29 mouse cellular contexts compared by ENCODE assay signal in the genomic region with DNA sequence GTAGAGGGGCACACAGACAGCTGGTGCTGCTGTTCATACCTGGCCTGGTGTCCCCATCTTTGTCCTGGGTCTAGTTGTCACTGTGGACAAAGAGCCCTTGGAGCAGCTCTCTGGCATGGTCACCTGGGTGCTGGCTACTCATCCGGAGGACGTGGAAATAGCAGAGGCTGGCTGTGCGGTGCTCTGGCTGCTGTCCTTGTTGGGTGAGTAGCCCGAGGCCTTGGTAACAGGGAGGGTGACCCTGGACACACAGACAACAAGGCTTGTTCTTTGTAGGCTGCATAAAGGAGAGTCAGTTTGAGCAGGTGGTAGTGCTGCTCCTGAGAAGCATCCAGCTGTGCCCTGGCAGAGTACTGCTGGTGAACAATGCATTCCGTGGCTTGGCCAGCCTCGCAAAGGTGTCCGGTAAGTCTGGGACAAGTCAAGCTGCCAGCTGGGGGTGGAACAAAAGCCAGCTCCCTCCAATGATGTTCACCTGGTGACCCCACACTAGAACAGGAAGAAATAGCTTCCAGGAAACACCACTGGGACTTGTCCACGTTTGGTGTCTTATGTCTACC. TPM values are rescaled to one million over a fixed set of nuclear protein-coding genes. Genes with fewer than 3 reads are reported as not detected.
DNase-seq lines count a peak whose midpoint lies in the region; ATAC-seq and TF ChIP-seq lines count a peak whose summit lies in the region.
"Had no signal": no experiment of that assay in that cellular context is flagged by ENCODE, and none has a peak within 500 bp of the region (broad histone marks: within the 10 kb centered on the region; RNA-seq: fewer than 3 reads in every experiment).

No protein-coding gene starts in this region.

- no peak overlapping the region for H3ac ChIP-seq in myocyte (ENCODE audit: control insufficient read depth, insufficient read length)

- no peak overlapping the region for H3K4me3 ChIP-seq in myocyte
- H3K4me3 ChIP-seq in midbrain, postnatal 0 days (ENCODE audit: low read depth, low read length): no peak overlapping the region
- H3K4me3 ChIP-seq: embryonic facial prominence, embryonic 15.5 days; erythroblast, embryonic 14.5 days; forebrain, embryonic 10.5 days; heart, embryonic 13.5 days; hindbrain, embryonic 15.5 days had no signal

- peaks cover 15% of the 10 kb centered on the region for H3K36me3 ChIP-seq in myocyte (ENCODE audit: control insufficient read depth, insufficient read depth)
- peaks cover 52% of the 10 kb centered on the region for H3K36me3 ChIP-seq in midbrain, postnatal 0 days (ENCODE audit: insufficient read depth, low read length)

- ATAC-seq in cerebellum, adult (ENCODE audit: insufficient number of reproducible peaks, low FRiP score, low TSS enrichment): no peak
- no peak for ATAC-seq in midbrain, postnatal 0 days (ENCODE audit: low FRiP score)
- ATAC-seq: activated CD4-positive, CD25-positive, alpha-beta regulatory T cell, adult 4 months; forebrain, embryonic 14.5 days; intestine, embryonic 16.5 days; Patski had no signal

- H3K4me1 ChIP-seq in midbrain, postnatal 0 days (ENCODE audit: insufficient read depth, low read length): no peaks in the 10 kb centered on the region
- H3K4me1 ChIP-seq: embryonic facial prominence, embryonic 15.5 days; forebrain, embryonic 10.5 days; heart, embryonic 13.5 days; hindbrain, embryonic 15.5 days had no signal

- no peaks in the 10 kb centered on the region for H3K79me2 ChIP-seq in myocyte (ENCODE audit: control insufficient read depth, insufficient read depth)

- H3K27ac ChIP-seq in midbrain, postnatal 0 days (ENCODE audit: low read depth, low read length): no peak overlapping the region
- H3K27ac ChIP-seq: embryonic facial prominence, embryonic 15.5 days; forebrain, embryonic 10.5 days; heart, embryonic 13.5 days; hindbrain, embryonic 15.5 days had no signal

- WGBS in midbrain, postnatal 0 days: 88% methylated on average over 8 of the region's 8 CpGs

- peak; percentile 48 for DNase-seq in adrenal gland, postnatal 14 days
- no peak for DNase-seq in adrenal gland, adult 8-10 months
- peak; percentile 34 for DNase-seq in cerebellum, adult 18-20 months
- DNase-seq in brain, adult 2 months (ENCODE audit: low read depth, low spot score): peak; percentile 34
- DNase-seq in midbrain, postnatal 0 days (ENCODE audit: low spot score): no peak
- DNase-seq: embryo, embryonic 11 days; gastrocnemius, postnatal 36 days; heart, adult 11 months; heart, postnatal 36 days; kidney, adult 2 months had no signal

- H3K9me3 ChIP-seq in midbrain, postnatal 0 days (ENCODE audit: low read length): no peaks in the 10 kb centered on the region
- H3K9me3 ChIP-seq: embryonic facial prominence, embryonic 15.5 days; forebrain, embryonic 10.5 days; heart, embryonic 13.5 days; hindbrain, embryonic 15.5 days had no signal

- no peaks in the 10 kb centered on the region for H3K27me3 ChIP-seq in myocyte (ENCODE audit: control insufficient read depth, insufficient read depth, insufficient read length)
- H3K27me3 ChIP-seq in midbrain, postnatal 0 days (ENCODE audit: insufficient read depth, low read length): no peaks in the 10 kb centered on the region
- H3K27me3 ChIP-seq: embryonic facial prominence, embryonic 15.5 days; heart, embryonic 13.5 days; hindbrain, embryonic 15.5 days; Patski had no signal

- no peak for TF ChIP-seq CTCF in midbrain, postnatal 0 days (IDR thresholded peaks at IDR 0.05)

- H3K4me2 ChIP-seq in myocyte (ENCODE audit: low read depth): no peak overlapping the region
- no peak overlapping the region for H3K4me2 ChIP-seq in midbrain, postnatal 0 days (ENCODE audit: low read depth, low read length, poor library complexity, severe bottlenecking)
- H3K4me2 ChIP-seq: embryonic facial prominence, embryonic 15.5 days; heart, embryonic 13.5 days; hindbrain, embryonic 15.5 days had no signal

- H3K9ac ChIP-seq in midbrain, postnatal 0 days (replicated peaks; ENCODE audit: low read length, poor library complexity, severe bottlenecking): no peak overlapping the region
- H3K9ac ChIP-seq: embryonic facial prominence, embryonic 15.5 days; heart, embryonic 13.5 days; hindbrain, embryonic 15.5 days had no signal

- TF ChIP-seq POLR2A in myocyte (IDR thresholded peaks at IDR 0.05; ENCODE audit: insufficient read length, low read depth): no peak

TF ChIP-seq in myocyte, 11 proteins besides CTCF, POLR2A, EP300 and RAD21:
- TF ChIP-seq E2F4 (IDR thresholded peaks at IDR 0.05; ENCODE audit: insufficient read depth) (no peak), POLR2AphosphoS2 (IDR thresholded peaks at IDR 0.05; ENCODE audit: insufficient read length, low read depth) (peak; percentile 63)

RNA-seq across cellular contexts. Expression of gene Rexo4, which starts 12.8 kb away (rescaled TPM):
- total RNA-seq in adrenal gland, postnatal 14 days (2021): 35.1 and 38.5 TPM in 2 replicates
- 10 to 100 TPM; 28.5 to 44.6 (median 37.5) TPM for total RNA-seq in adrenal gland, adult 8-10 months (2022)
- polyA plus RNA-seq in myocyte (2012; fragmentation: generic; extraction: Trizol): 23.3 TPM
- 39.1 and 41.8 TPM in 2 replicates for total RNA-seq in midbrain, postnatal 0 days (2014; rRNA removed)
- 26.0 and 29.4 TPM in 2 replicates for polyA plus RNA-seq in midbrain, postnatal 0 days (2015; fragmentation: Nextera tagmentation; extraction: Ambion mirVana)

RNA-seq across cellular contexts. Expression of gene Stkld1, which starts 17.6 kb away (rescaled TPM):
- 0.45 TPM in 1 of 2 replicates, not detected in the other for total RNA-seq in adrenal gland, postnatal 14 days (2021)
- total RNA-seq in adrenal gland, adult 8-10 months (2022): under 1 TPM in 2 of 4 experiments, not detected in 2; 0.75 to 0.77 TPM
- polyA plus RNA-seq in myocyte (2012; fragmentation: generic; extraction: Trizol): 0.02 TPM
- 0.33 TPM in 1 of 2 replicates, not detected in the other for total RNA-seq in midbrain, postnatal 0 days (2014; rRNA removed)
- polyA plus RNA-seq in midbrain, postnatal 0 days (2015; fragmentation: Nextera tagmentation; extraction: Ambion mirVana): 0.11 and 0.17 TPM in 2 replicates
- total RNA-seq: gastrocnemius, adult 8-10 months; gastrocnemius, postnatal 36 days; heart, postnatal 36 days; MEL had no signal
- polyA plus RNA-seq: C2C12; embryonic facial prominence, embryonic 11.5 days; hindbrain, embryonic 11.5 days; hindbrain, embryonic 15.5 days; intestine, embryonic 16.5 days had no signal

RNA-seq across cellular contexts. Expression of gene Surf4, which starts 17.7 kb away (rescaled TPM):
- 142 and 147 TPM in 2 replicates for total RNA-seq in adrenal gland, postnatal 14 days (2021)
- 100 to 1,000 TPM; 161 to 218 (median 182) TPM for total RNA-seq in adrenal gland, adult 8-10 months (2022)
- 173 TPM for polyA plus RNA-seq in myocyte (2012; fragmentation: generic; extraction: Trizol)
- total RNA-seq in midbrain, postnatal 0 days (2014; rRNA removed): 108 and 120 TPM in 2 replicates
- polyA plus RNA-seq in midbrain, postnatal 0 days (2015; fragmentation: Nextera tagmentation; extraction: Ambion mirVana): 101 and 102 TPM in 2 replicates

RNA-seq across cellular contexts. Expression of gene Adamts13, which starts 21.8 kb away (rescaled TPM):
- total RNA-seq in adrenal gland, postnatal 14 days (2021): 0.75 and 2.1 TPM in 2 replicates
- not detected for total RNA-seq in adrenal gland, adult 8-10 months (2022)
- polyA plus RNA-seq in myocyte (2012; fragmentation: generic; extraction: Trizol): not detected
- 0.38 TPM in 1 of 2 replicates, not detected in the other for total RNA-seq in midbrain, postnatal 0 days (2014; rRNA removed)
- 0.31 TPM in 1 of 2 replicates, not detected in the other for polyA plus RNA-seq in midbrain, postnatal 0 days (2015; fragmentation: Nextera tagmentation; extraction: Ambion mirVana)
- total RNA-seq: adrenal gland, adult 18-20 months; common myeloid progenitor, adult 5-6 weeks; gastrocnemius, adult 8-10 months; gastrocnemius, postnatal 36 days; heart, postnatal 36 days had no signal
- polyA plus RNA-seq: activated CD4-positive, CD25-positive, alpha-beta regulatory T cell, adult 4 months; embryonic facial prominence, embryonic 11.5 days; erythroblast, embryonic 14.5 days; forebrain, embryonic 10.5 days; heart, postnatal 0 days; hindbrain, embryonic 11.5 days; hindbrain, embryonic 15.5 days had no signal

RNA-seq across cellular contexts. Expression of gene Surf1, which starts 35.1 kb away (rescaled TPM):
- 81.6 and 84.1 TPM in 2 replicates for total RNA-seq in adrenal gland, postnatal 14 days (2021)
- 100 to 1,000 TPM; 128 to 137 (median 135) TPM for total RNA-seq in adrenal gland, adult 8-10 months (2022)
- 53.8 TPM for polyA plus RNA-seq in myocyte (2012; fragmentation: generic; extraction: Trizol)
- 59.7 and 78.8 TPM in 2 replicates for total RNA-seq in midbrain, postnatal 0 days (2014; rRNA removed)
- polyA plus RNA-seq in midbrain, postnatal 0 days (2015; fragmentation: Nextera tagmentation; extraction: Ambion mirVana): 112 and 122 TPM in 2 replicates

Comparison
In these comparisons a context has a peak if more than half of its experiments do, and no peak if none do; other contexts are left out.
1. DNase-seq: peak in adrenal gland, postnatal 14 days (single experiment), cerebellum, adult 18-20 months (2 of 2) and brain, adult 2 months (single experiment); none in adrenal gland, adult 8-10 months (single experiment) and midbrain, postnatal 0 days (single experiment).